Mouse (Mus musculus) frontal cortex, adult (tissue): ENCODE data around the gene Siah3.
"Not testable (repeated sequence)": the region's sequence is repeated elsewhere in the genome, so short reads cannot be mapped to it uniquely, and the experiment has no call there.

ENCODE experiments used
- ATAC-seq: cut with Nextera tagmentation; 2 replicates; pipeline ENCODE4 v1.9.2; 2017; ENCODE audit warnings: mild to moderate bottlenecking, moderate library complexity, mixed read lengths; ENCODE audit not compliant: low TSS enrichment

Gene Siah3

GRCm38 (mm10) chr14:75455743-75456421 lies at the start of gene Siah3:
Siah3 (plus strand) TSS chr14:75455982.
- peak; percentile 56 for ATAC-seq

GRCm38 (mm10) chr14:75409772-75410171 lies 46.0 kb upstream of the Siah3 start:
- ATAC-seq = peak; percentile 78

GRCm38 (mm10) chr14:75410392-75410791 lies 45.4 kb upstream of the Siah3 start:
- ATAC-seq = no peak

GRCm38 (mm10) chr14:75418721-75419120 lies 37.1 kb upstream of the Siah3 start:
- ATAC-seq = no peak

- ATAC-seq = no peak
Observed at GRCm38 (mm10) chr14:75419876-75420275, 35.9 kb upstream of the Siah3 start.

- no peak for ATAC-seq
Observed at GRCm38 (mm10) chr14:75420811-75421210, 35.0 kb upstream of the Siah3 start.

GRCm38 (mm10) chr14:75431173-75431786 lies 24.5 kb upstream of the Siah3 start:
- ATAC-seq = no peak

GRCm38 (mm10) chr14:75432850-75433249 lies 22.9 kb upstream of the Siah3 start:
- ATAC-seq = no peak

GRCm38 (mm10) chr14:75434576-75434975 lies 21.2 kb upstream of the Siah3 start:
- no peak for ATAC-seq

- peak; percentile 85 for ATAC-seq
Observed at GRCm38 (mm10) chr14:75444486-75445105, 11.2 kb upstream of the Siah3 start.

GRCm38 (mm10) chr14:75445281-75445947 lies 10.4 kb upstream of the Siah3 start:
- ATAC-seq = peak; percentile 90

GRCm38 (mm10) chr14:75445948-75446281 lies 9.9 kb upstream of the Siah3 start:
- ATAC-seq = no peak

GRCm38 (mm10) chr14:75446314-75446713 lies 9.5 kb upstream of the Siah3 start:
- not testable (repeated sequence) for ATAC-seq

GRCm38 (mm10) chr14:75453906-75454305 lies 1.9 kb upstream of the Siah3 start:
- ATAC-seq = no peak

- ATAC-seq = no peak
Observed at GRCm38 (mm10) chr14:75454716-75455115, 1.1 kb upstream of the Siah3 start.

- ATAC-seq = no peak
Observed at GRCm38 (mm10) chr14:75455361-75455742, 430 bp upstream of the Siah3 start.

GRCm38 (mm10) chr14:75456489-75457220 lies 873 bp downstream of the Siah3 start:
- ATAC-seq = peak; percentile 77

- ATAC-seq = peak; percentile 30
Observed at GRCm38 (mm10) chr14:75457221-75457600, 1.4 kb downstream of the Siah3 start.

GRCm38 (mm10) chr14:75459431-75459830 lies 3.6 kb downstream of the Siah3 start:
- ATAC-seq = no peak

- peak; percentile 28; the same call in 1 of the 2 replicates for ATAC-seq
Observed at GRCm38 (mm10) chr14:75459991-75460390, 4.2 kb downstream of the Siah3 start.

- peak; percentile 25; the same call in 1 of the 2 replicates for ATAC-seq
Observed at GRCm38 (mm10) chr14:75460436-75460835, 4.7 kb downstream of the Siah3 start.

- ATAC-seq = no peak
Observed at GRCm38 (mm10) chr14:75461770-75462169, 6.0 kb downstream of the Siah3 start.
